Mouse (Mus musculus): Measurements from ENCODE around the gene Snupn. TPM values are rescaled to one million over a fixed set of nuclear protein-coding genes. Genes with fewer than 3 reads are reported as not detected.
"Not testable (repeated sequence)": the region's sequence is repeated elsewhere in the genome, so short reads cannot be mapped to it uniquely, and the experiment has no call there.

Gene Snupn
- 26.4 and 30.3 TPM in 2 replicates for polyA plus RNA-seq (2014; fragmentation: Nextera tagmentation; extraction: Ambion mirVana)

DNA sequence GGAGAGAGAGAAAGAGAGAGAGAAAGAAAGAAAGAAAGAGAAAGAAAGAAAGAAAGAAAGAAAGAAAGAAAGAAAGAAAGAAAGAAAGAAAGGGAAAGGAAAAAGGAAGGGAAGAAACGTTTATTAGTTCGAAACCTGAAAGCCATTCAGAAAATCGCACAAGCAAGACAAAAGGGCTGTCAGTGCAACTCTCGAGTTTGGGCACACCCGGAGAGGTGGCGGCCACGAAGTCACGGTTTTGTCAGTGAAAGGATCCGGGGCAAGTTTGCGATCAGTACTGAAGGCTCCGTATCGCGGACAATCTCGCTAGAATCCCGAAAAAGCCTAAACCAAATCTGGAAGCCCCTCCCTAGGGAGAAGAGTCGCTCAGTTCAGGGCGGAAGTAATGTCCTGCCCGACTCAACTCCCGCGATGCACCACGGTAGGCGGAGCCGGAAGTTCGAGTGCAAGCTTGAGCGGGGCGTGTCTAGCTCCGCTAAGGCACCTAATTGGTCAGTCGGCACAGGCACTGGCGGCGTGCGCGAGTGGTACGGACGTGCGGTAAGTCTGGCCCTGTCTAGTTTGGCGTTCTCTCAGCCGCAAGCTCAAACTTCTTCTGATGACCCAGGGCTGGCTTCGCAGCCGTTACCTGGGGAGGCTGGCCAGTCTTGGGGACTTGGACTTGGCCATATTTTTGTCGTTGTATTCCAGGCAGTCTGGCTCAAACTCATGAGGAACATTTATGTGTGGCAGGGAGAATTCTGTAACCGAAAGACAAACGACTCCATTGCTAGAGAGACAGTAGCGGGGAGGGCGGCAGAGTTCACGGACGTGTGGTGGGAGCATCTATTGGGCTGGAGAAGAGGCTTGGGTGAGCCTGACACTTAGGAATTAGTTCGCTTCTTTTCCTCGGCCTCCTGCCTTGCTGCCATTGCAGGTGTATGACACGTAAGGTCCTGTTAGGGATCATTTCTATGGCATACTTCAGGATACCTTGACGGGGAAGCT is at the start of gene Snupn:
Gene Snupn (plus strand): TSS at position 465 of the 987 bp plus-strand sequence.
- Histone ChIP-seq H3K4me2 (replicated peaks; ENCODE audit: low read depth, low read length) (peak within 1 kb of the TSS; percentile 63), H3K27me3 (ENCODE audit: control insufficient read depth, insufficient read depth, low read length) (no peaks in the 10 kb centered on the region), H3K27ac (ENCODE audit: low read depth, low read length) (peak within 1 kb of the TSS; percentile 77), H3K4me1 (replicated peaks; ENCODE audit: control insufficient read depth, insufficient read depth, low read length) (no peaks in the 10 kb centered on the region), H3K9ac (ENCODE audit: low read depth, low read length) (peak within 1 kb of the TSS; percentile 85), H3K9me3 (ENCODE audit: control insufficient read depth, low read length) (no peaks in the 10 kb centered on the region), H3K36me3 (ENCODE audit: control insufficient read depth, insufficient read depth, low read length) (no peaks in the 10 kb centered on the region), H3K4me3 (ENCODE audit: low read depth, low read length) (peak within 1 kb of the TSS; percentile 51)
- peak; percentile 100 for ATAC-seq (ENCODE audit: low FRiP score)
- WGBS = under 1% methylated on average over 50 of the region's 50 CpGs
- peak; percentile 99 for DNase-seq (ENCODE audit: low spot score)

DNA sequence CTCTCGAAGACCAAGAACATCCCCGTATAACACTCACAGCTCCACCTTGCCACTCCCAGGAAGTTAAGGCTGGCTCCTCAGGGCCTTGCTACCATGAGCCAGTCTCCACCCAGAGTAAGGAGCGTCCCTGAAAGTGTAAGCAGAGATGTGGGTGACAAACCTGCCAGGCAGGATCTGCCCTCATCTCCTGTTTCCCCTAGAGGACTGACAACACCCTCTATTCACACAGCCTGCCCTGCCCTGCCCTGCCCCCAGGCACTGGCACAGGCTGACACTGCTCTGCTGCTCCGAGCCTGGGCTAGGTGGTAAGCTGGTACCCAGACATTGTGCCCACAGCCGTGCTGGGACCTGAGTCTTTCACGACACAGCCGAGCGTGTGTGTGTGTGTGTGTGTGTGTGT is 49.5 kb upstream of the Snupn start:
- Histone ChIP-seq H3K36me3 (ENCODE audit: control insufficient read depth, insufficient read depth, low read length) (no peaks in the 10 kb centered on the region), H3K4me3 (ENCODE audit: low read depth, low read length) (no peak overlapping the region), H3K4me1 (replicated peaks; ENCODE audit: control insufficient read depth, insufficient read depth, low read length) (no peaks in the 10 kb centered on the region), H3K9me3 (ENCODE audit: control insufficient read depth, low read length) (no peaks in the 10 kb centered on the region), H3K27me3 (ENCODE audit: control insufficient read depth, insufficient read depth, low read length) (no peaks in the 10 kb centered on the region), H3K4me2 (replicated peaks; ENCODE audit: low read depth, low read length) (no peak overlapping the region), H3K27ac (ENCODE audit: low read depth, low read length) (no peak overlapping the region), H3K9ac (ENCODE audit: low read depth, low read length) (no peak overlapping the region)
- ATAC-seq (ENCODE audit: low FRiP score) (no peak), DNase-seq (ENCODE audit: low spot score) (no peak)
- 67% methylated on average over 8 of the region's 8 CpGs for WGBS

GRCm38 (mm10) chr9:56903662-56904061 is 47.0 kb upstream of the Snupn start:
- H3K27me3 ChIP-seq (ENCODE audit: control insufficient read depth, insufficient read depth, low read length) = no peaks in the 10 kb centered on the region
- no peak overlapping the region for H3K4me3 ChIP-seq (ENCODE audit: low read depth, low read length)
- H3K9me3 ChIP-seq (ENCODE audit: control insufficient read depth, low read length) = no peaks in the 10 kb centered on the region
- H3K4me1 ChIP-seq (replicated peaks; ENCODE audit: control insufficient read depth, insufficient read depth, low read length) = no peaks in the 10 kb centered on the region
- H3K9ac ChIP-seq (ENCODE audit: low read depth, low read length) = no peak overlapping the region
- no peak for ATAC-seq (ENCODE audit: low FRiP score)
- WGBS = 77% methylated on average over 3 of the region's 3 CpGs
- H3K4me2 ChIP-seq (replicated peaks; ENCODE audit: low read depth, low read length) = no peak overlapping the region
- no peaks in the 10 kb centered on the region for H3K36me3 ChIP-seq (ENCODE audit: control insufficient read depth, insufficient read depth, low read length)
- no peak for DNase-seq (ENCODE audit: low spot score)
- no peak overlapping the region for H3K27ac ChIP-seq (ENCODE audit: low read depth, low read length)

DNA sequence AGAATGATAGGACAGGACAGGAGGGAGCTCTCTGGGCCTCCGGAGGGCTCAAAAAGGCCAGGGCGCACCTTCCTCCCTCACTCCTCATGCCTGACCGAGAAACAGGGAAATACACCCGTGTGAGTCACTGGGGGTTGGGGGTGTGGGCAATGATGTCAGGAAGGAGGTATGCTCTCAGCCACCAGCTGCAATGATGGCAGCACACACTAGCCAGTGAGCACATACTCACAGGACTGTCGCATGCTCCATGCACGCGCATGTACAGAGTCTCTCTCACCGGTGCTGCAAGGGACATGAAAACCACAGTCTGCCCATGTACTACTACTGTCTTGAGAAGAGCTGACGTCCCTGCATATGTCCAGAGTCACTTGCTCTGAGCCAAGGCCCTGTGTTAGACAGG is 43.1 kb upstream of the Snupn start:
- Histone ChIP-seq H3K27ac (ENCODE audit: low read depth, low read length) (no peak overlapping the region), H3K4me3 (ENCODE audit: low read depth, low read length) (no peak overlapping the region), H3K9me3 (ENCODE audit: control insufficient read depth, low read length) (no peaks in the 10 kb centered on the region), H3K27me3 (ENCODE audit: control insufficient read depth, insufficient read depth, low read length) (no peaks in the 10 kb centered on the region), H3K4me1 (replicated peaks; ENCODE audit: control insufficient read depth, insufficient read depth, low read length) (no peaks in the 10 kb centered on the region), H3K9ac (ENCODE audit: low read depth, low read length) (no peak overlapping the region), H3K4me2 (replicated peaks; ENCODE audit: low read depth, low read length) (no peak overlapping the region), H3K36me3 (ENCODE audit: control insufficient read depth, insufficient read depth, low read length) (no peaks in the 10 kb centered on the region)
- DNase-seq (ENCODE audit: low spot score) (no peak), ATAC-seq (ENCODE audit: low FRiP score) (no peak)
- WGBS = 92% methylated on average over 9 of the region's 9 CpGs

GRCm38 (mm10) chr9:56909991-56910390 is 40.7 kb upstream of the Snupn start:
- WGBS = 51% methylated on average over 4 of the region's 4 CpGs
- H3K9ac ChIP-seq (ENCODE audit: low read depth, low read length); H3K36me3 ChIP-seq (ENCODE audit: control insufficient read depth, insufficient read depth, low read length); H3K4me1 ChIP-seq (replicated peaks; ENCODE audit: control insufficient read depth, insufficient read depth, low read length); H3K4me3 ChIP-seq (ENCODE audit: low read depth, low read length); ATAC-seq (ENCODE audit: low FRiP score); DNase-seq (ENCODE audit: low spot score); H3K9me3 ChIP-seq (ENCODE audit: control insufficient read depth, low read length); H3K27ac ChIP-seq (ENCODE audit: low read depth, low read length); H3K27me3 ChIP-seq (ENCODE audit: control insufficient read depth, insufficient read depth, low read length); H3K4me2 ChIP-seq (replicated peaks; ENCODE audit: low read depth, low read length): not testable (repeated sequence)

- H3K4me3 ChIP-seq (ENCODE audit: low read depth, low read length) = no peak overlapping the region
- WGBS = 80% methylated on average over 1 of the region's 1 CpGs
- no peaks in the 10 kb centered on the region for H3K4me1 ChIP-seq (replicated peaks; ENCODE audit: control insufficient read depth, insufficient read depth, low read length)
- no peaks in the 10 kb centered on the region for H3K9me3 ChIP-seq (ENCODE audit: control insufficient read depth, low read length)
- H3K27me3 ChIP-seq (ENCODE audit: control insufficient read depth, insufficient read depth, low read length) = no peaks in the 10 kb centered on the region
- no peak for DNase-seq (ENCODE audit: low spot score)
- no peak overlapping the region for H3K4me2 ChIP-seq (replicated peaks; ENCODE audit: low read depth, low read length)
- H3K9ac ChIP-seq (ENCODE audit: low read depth, low read length) = no peak overlapping the region
- H3K27ac ChIP-seq (ENCODE audit: low read depth, low read length) = no peak overlapping the region
- no peak for ATAC-seq (ENCODE audit: low FRiP score)
- no peaks in the 10 kb centered on the region for H3K36me3 ChIP-seq (ENCODE audit: control insufficient read depth, insufficient read depth, low read length)
These were observed 39.7 kb upstream of the Snupn start for GRCm38 (mm10) chr9:56911017-56911416.

- no peaks in the 10 kb centered on the region for H3K4me1 ChIP-seq (replicated peaks; ENCODE audit: control insufficient read depth, insufficient read depth, low read length)
- no peak overlapping the region for H3K4me2 ChIP-seq (replicated peaks; ENCODE audit: low read depth, low read length)
- WGBS = 85% methylated on average over 9 of the region's 9 CpGs
- no peak overlapping the region for H3K27ac ChIP-seq (ENCODE audit: low read depth, low read length)
- H3K9me3 ChIP-seq (ENCODE audit: control insufficient read depth, low read length) = no peaks in the 10 kb centered on the region
- ATAC-seq (ENCODE audit: low FRiP score) (no peak), DNase-seq (ENCODE audit: low spot score) (no peak)
- H3K36me3 ChIP-seq (ENCODE audit: control insufficient read depth, insufficient read depth, low read length) = no peaks in the 10 kb centered on the region
- no peak overlapping the region for H3K4me3 ChIP-seq (ENCODE audit: low read depth, low read length)
- no peak overlapping the region for H3K9ac ChIP-seq (ENCODE audit: low read depth, low read length)
- no peaks in the 10 kb centered on the region for H3K27me3 ChIP-seq (ENCODE audit: control insufficient read depth, insufficient read depth, low read length)
These were observed 36.7 kb upstream of the Snupn start for GRCm38 (mm10) chr9:56913991-56914390.

DNA sequence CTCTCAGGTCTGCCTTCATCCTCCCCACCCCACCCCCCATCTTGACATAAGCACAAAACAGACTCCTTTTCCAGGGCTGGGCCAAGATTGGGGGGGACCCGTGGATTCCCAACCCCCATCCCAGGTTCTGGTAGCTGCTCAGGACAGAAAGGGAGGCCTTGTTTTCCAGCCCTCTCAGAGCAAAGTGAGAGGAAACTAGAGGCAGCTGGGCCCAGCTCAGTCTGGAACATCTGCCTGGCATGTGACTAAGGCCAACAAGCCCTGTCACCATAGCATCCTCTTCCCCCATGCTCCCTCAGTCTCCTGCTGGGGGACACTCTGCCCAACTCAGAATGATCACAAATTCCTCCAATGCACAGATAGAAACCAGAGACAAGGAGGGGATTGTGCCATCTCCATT is 35.6 kb upstream of the Snupn start:
- no peaks in the 10 kb centered on the region for H3K27me3 ChIP-seq (ENCODE audit: control insufficient read depth, insufficient read depth, low read length)
- H3K27ac ChIP-seq (ENCODE audit: low read depth, low read length) = no peak overlapping the region
- H3K4me3 ChIP-seq (ENCODE audit: low read depth, low read length) = no peak overlapping the region
- ATAC-seq (ENCODE audit: low FRiP score) (no peak), DNase-seq (ENCODE audit: low spot score) (no peak)
- no peak overlapping the region for H3K9ac ChIP-seq (ENCODE audit: low read depth, low read length)
- H3K9me3 ChIP-seq (ENCODE audit: control insufficient read depth, low read length) = no peaks in the 10 kb centered on the region
- H3K4me2 ChIP-seq (replicated peaks; ENCODE audit: low read depth, low read length) = no peak overlapping the region
- H3K4me1 ChIP-seq (replicated peaks; ENCODE audit: control insufficient read depth, insufficient read depth, low read length) = no peaks in the 10 kb centered on the region
- WGBS = 82% methylated on average over 1 of the region's 1 CpGs
- no peaks in the 10 kb centered on the region for H3K36me3 ChIP-seq (ENCODE audit: control insufficient read depth, insufficient read depth, low read length)
